Mouse (Mus musculus) cerebellum, adult (tissue): ENCODE results near the gene Cblb.

ENCODE experiments used
- ATAC-seq: cut with Nextera tagmentation; 2 replicates; pipeline ENCODE4 v1.9.2; 2017; ENCODE audit warnings: mild to moderate bottlenecking, moderate library complexity, mixed read lengths; ENCODE audit not compliant: insufficient number of reproducible peaks, low FRiP score, low TSS enrichment

Cblb gene

DNA sequence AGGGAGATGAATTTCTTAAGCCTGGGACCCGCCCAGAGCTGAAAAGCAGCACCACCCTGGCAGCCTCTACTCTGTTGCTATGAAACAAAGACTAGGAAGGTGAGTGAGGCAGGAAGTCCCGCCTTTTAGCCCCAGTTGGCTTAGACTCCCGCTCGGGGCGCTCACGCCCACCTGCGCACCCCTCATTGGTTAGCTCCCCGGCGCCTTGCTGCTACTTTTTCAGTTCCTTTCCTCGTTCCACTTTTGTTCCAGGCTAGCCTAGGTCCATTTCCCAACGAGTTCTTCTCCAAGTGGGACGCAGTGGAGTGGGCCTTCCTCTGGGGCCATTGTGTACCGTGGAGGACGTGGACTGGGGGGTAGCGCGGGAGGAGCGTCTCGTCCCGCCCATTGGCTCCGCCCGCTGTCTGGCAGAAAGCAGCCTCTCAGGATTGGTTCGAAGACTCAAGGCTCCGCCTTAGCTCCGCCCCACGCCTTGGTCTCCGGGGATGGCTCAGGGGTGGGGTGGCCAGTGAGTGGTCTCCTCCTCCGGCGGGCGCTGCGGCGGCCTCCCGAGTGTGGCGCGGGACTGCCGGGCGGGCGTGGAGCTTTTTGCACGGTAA is at the start of gene Cblb:
TSS of gene Cblb (plus strand) at position 135 of the 599 bp plus-strand sequence.
- ATAC-seq: peak; percentile 96

DNA sequence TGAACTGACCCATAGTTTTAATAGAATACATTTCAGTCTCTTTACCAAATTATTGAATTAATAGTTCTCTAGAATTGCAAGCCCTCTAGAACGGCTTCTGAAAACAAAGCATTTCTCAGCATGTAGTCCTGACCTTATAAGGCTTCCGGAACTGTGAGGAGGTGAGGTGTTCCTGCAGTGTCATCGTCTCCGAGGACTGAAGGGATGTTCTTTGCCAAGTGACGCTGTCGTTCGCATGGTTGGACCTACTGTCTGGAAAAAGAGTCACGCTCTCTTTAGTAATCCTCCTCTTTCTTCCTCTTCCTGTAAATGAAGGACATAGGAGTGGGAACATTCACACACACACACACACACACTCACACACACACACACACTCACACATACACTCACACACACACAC is 45.6 kb upstream of the Cblb start:
- ATAC-seq: peak; percentile 71; the same call in 1 of the 2 replicates

DNA sequence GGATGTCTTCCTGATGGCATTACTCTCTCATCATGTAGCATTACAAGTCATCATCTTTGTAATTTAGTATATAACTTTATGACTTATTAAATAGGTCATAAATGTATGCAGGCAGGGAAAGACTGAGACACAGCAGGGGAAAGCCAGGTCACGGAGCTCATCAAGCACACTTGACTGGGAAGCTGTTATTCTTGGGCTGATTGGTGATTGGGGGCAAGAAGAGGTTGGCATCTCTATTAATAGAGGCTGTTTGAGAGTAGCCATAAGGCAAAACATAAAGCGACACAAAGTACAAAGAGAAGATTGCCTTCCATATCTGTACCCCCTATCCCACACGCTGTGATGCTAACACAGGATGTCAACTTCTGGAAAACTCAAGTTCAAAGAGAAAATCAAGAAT is 44.8 kb upstream of the Cblb start:
- ATAC-seq: no peak

DNA sequence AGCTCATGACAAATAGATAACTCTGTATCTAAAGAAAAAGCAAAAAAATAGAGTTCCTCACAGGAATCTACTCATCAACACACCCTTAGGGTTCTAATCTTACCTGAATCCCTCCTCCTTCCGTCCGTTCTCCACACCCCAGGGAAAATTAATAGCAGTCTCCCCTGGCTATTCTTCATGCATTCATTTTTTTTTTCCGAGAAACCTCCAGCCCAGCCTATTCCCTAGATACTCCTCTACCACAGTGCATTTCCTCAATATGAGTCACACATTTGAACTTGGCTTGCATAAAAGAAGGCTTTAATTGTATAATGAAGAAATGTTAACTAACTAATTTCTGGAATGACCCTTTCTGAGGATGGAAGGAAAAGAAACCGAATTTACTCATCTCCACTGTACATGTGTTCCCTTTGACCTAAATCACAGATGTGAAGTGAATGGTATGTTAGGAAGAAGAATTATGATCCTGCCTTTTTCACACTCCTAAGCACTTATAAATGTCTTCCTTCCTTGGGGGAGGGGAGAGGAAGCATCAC is 43.9 kb upstream of the Cblb start:
- ATAC-seq: no peak

DNA sequence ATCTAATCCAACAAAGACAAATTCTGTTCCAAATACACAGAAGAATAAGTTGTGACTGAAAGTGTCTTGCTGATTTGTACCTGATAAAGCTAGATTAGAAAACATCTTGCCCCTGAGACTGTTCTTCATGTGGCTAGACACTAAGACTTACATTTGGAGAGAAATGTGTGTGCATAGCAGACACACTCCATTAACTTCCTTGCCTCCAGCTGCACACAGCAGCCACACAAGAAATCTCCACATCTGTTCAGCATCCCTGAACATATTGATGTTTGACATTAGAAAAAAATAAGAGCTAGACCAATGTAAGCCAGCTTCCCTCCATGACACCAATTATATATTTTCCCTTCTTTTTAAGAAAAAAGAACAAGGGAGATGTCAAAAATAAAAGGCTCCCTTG is 43.0 kb upstream of the Cblb start:
- ATAC-seq: no peak

DNA sequence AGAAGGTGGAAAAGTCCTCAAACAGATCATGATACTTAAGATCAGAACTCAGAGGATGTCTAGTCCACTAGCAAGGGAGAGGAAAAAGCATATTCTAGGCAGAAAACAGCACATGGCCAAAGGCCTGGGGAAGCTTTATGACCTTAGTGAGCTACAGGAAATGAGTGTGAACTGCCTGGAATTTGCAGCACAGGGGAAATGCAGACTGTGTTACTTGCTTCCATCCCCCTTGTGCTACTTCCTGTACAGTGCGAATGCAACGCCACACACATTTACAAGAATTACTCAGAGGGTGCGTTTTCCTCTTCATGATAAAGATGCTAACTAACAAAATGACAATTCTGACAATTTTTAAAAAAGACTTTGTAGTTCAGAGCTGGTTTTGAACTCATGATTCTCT is 41.8 kb upstream of the Cblb start:
- ATAC-seq: no peak

DNA sequence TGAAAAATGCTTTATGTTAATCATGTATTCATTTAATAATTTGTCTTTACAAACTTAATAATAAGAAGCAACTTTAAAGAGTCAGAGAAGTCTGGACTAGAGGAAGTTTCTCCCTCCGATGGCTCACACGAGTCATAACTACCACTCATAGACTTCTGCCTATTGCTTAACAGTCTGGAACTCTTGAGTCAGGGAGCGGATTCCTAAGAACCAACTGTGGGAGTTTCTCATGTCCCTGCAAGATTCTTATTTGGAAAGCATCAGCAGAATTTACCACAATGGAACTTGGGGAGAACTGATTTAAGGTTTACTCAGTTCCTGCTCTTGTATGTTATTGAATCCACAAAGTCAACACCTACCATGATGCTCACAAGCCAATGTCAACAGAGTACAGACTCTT is 31.0 kb upstream of the Cblb start:
- no peak for ATAC-seq

DNA sequence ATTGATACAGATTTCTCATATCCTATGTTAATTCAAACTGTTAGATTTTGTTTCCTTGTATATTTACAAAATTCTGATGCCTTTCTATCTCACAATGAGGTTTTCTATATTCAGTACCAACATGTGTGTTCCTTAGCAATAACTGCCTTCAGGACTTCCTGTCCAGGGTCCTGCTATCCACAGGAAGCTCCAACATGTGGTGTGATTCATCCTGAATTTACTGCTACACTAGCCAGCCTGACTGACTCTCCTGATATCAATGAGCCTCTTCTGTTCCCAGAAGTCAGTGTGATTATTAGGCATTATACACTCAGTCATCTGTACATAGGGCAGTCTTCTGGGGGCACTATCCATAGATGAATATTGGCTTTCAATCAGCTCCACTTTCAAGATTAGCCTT is 30.2 kb upstream of the Cblb start:
- ATAC-seq: no peak

DNA sequence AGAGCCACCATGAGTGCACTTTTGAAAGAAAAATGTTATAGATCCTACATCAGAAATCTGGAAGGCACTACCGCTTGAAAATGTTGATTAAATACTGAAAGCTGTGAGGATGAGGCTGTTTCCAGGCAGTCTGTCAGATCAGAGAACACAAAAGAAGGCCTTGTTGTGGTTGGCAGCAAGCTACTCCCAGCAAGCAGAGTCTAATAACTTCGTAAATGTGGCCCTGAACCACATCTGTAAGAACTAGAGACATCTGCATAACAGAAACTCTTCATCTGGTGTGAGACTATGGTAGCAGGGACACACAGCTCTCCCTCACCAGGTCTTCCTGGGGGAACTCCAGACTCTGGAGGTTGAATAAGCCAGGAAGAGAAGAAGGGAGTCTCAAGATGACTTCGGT is 24.0 kb upstream of the Cblb start:
- no peak for ATAC-seq

DNA sequence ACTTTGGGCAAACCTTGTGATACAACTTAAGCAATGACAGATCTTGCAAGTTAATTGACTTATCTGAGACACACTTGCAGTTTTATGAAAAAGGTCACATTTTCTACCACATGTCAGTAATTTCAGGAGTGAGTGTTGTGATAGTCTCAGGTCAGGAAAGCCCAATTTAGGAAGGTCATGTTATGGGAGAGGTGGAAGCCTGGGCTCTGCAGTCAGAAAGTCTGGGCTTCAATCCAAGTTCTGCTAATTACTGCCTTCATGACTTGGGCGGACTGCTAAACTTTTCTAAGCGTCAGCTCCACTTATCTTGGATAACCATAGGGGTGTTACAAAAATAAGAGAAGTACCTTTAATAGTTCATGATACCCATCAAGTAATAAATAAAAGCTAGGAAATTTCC is 22.6 kb upstream of the Cblb start:
- ATAC-seq: no peak

DNA sequence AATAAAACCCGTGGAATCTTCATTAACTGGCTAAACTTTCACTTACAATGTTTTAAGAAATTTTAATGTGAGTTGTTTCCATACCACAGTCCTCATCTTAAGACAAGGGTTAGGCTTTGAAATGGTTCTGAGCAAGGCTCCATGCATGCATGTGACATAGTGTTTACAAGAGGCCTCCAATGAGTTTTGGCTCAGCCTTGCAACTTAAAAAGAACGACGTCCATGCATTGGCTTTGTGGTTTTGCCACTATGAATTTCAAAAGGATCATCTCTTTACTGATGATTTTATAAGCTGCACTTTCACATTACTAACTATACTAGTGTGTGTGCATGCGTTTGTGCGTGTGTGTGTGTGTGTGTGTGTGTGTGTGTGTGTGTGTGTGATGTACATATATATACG is 21.6 kb upstream of the Cblb start:
- no peak for ATAC-seq

DNA sequence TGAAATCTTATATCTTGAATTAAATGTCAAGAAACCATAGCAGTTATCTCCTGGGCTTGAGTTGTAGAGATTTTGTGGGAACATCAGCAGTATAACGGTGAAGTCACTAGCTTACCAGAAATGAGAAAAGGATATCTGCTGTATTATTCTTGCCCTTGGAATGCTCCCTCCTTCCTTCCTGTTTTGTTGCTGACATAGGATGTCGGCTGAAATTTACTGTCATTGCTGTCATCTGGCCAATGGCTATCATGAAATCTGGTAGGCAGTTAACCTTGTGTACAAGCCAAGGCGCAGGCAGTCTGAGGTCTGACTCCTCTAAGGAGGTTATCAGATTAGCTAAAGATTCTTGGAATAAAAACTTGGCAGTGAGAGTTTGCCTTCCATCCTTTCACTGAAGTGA is 18.0 kb upstream of the Cblb start:
- no peak for ATAC-seq

DNA sequence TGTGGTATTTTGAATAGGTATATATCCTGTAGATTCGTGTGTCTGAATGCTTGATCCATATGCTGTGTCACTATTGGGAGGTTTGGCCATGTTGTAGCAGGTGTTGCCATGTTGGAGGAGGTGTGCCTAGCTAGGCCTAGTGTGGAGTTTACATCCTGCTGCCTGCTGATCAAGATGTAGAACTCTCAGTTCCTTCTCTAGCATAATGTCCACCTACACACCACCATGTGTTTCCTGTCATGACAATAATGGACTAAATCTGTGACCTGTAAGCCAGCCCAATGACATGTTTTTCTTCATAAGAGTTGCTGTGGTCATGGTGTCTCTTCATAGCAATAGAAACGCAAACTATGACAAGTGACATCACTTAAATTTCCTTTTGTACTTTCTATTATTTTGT is 17.2 kb upstream of the Cblb start:
- no peak for ATAC-seq

DNA sequence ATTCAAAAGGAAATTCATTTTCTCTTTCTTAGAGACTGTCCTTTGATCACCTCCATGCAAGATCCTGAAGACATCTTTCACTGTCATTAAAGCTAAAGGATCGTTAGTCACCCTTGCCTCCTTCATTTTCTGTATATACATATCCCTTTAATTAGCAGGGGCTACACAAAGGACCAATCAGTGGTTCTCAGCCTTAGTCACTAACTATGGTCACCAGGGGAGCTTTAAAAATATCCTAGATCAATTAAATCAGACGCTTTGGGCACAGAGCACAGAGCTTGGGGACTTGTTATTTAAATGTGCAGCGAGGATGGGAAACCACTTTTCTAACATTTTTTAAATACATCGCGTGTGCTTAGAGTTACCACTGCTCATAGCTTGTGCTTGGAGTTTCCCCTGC is 7.6 kb upstream of the Cblb start:
- ATAC-seq: no peak

DNA sequence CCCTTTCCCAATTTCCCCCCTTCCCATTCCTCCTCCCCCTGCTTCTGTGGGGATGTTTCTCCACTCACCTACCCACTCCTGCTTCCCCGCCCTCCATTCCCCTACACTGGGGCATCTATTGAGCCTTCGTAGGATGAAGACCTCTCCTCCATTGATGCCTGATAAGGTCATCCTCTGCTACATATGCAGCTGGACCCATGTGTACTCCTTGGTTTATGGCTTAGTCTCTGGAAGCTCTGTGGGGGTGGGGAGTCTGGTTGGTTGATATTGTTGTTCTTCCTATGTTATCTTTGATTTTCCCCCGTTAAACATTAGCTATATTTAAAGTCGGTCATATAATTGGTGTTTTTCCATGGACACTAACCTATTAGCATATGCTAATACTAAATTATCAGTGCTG is 3.7 kb upstream of the Cblb start:
- ATAC-seq: no peak

DNA sequence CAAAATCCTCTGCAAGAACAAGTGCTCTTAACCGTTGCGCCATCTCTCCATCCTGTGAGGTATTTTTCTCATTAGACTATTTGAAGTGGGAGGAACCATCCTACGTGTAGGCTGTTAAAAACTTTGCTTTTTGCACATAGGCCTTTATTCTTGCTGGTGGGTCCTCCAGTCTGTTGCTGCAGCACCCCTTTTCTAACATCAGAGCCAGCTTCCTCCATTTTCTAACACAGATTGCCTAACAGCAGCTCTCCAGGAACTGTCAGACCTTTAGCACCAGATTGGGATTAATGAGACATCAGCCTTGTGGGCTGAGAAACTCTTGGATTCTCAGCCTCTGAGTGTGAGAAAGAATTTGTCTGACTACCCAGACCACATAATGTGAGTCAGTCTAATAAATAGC is 2.0 kb upstream of the Cblb start:
- ATAC-seq: no peak

DNA sequence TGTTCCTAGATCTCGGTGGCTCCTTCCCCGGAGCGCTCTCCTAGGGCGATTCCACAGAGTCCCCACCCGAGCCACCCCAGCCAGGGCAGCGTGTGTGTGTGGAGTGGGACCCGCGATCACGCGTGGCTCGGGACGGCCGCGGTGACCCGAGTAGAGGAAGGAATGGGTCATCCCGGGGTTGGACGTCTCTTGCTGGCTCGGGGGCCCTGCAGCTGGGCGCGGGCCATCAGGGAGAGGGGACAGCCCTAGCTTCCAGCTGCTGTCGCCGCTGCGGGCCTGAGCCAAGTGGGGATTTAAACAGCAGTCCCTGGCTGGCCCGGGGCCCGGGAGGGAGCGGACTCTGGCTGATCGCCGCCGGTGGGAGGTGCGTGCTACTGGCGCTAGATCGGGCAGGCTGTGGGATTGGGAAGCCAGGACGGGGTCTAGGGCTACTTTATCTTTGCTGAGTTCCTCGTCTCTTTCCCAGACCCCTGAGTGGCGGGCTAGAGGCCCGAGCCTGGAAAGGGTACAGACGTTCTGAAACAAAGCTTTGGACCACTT is 757 bp downstream of the Cblb start:
- ATAC-seq: peak; percentile 47

DNA sequence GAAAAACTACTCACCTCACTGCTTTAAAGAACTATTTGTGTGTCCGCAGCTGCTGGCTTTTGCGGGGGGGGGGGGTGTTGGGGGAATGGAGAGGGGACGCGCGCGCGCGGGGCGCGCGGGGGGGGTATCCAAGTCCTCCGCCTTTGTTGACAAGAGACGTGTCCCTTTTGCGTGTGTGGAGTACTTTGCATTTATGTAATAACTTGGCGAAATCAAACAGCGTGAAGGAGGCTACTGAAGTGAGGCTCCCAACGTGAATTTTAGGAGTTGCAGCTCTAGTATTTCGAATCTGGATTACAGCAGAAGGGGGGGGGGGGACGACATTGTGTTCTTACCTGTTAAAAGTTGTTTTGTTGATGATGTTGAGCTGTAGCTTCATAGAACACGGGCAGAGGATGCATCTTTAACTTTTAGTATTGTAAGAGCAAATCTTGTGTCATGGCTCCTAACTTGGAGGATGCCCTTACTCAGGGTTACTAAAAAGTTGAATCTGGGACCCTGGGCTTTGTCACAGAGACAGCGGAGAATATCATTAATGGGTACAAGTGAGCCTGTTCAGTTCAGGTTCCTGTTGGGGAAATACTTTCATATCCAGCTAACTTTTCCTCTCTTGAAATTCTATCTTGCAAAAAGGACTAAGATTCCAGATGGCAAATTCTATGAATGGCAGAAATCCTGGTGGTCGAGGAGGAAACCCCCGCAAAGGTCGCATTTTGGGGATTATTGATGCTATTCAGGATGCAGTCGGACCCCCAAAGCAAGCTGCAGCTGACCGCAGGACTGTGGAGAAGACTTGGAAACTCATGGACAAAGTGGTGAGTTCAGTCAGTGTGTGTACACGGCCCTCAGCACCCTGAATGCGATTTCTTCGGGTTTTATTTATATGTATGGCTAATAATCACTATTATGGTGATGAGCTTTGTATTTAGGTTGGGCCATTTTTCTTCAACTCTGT is 1.6 kb downstream of the Cblb start:
- no peak for ATAC-seq

DNA sequence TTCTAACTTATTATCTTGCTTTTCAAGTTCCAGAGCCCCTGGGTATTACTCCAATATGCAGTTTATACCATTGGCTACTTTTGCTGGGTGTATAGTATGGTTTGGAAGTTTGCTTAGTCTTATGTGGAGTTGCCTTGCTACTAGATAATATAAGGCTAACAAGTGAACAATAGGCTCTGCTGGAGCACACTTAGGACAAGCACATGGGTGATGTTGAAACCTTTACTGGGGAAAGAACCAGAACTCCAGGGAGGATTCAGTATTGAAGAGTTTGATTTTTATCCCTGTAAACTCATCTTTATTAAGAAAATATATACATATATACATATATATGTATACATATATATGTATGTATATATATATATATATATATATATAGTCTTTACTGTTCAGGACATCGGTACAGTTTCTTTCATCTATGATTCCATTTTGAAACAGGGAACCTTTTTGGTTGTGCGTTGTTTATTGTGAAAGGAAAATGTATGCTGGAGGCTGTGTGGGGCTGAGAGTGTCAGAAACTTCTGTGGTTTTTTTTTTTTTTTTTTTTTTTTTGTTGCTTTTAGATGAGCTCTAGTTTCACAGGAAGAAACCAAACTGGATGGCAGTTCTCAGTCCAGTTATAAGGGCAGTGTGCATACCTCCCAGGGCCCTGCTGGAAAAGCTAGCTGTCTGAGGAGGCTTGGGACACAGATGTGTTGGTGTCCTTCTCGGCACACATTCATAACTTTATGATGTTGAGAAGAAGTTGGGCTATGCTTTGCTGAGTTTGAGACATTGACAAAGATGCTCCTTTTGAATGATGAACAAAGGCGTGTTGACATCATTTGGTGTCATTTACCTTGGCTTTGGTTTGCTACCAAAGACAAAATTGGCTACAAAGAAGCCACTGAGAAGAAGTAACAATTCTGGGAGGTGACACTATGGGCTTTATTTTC is 2.6 kb downstream of the Cblb start:
- ATAC-seq: no peak

DNA sequence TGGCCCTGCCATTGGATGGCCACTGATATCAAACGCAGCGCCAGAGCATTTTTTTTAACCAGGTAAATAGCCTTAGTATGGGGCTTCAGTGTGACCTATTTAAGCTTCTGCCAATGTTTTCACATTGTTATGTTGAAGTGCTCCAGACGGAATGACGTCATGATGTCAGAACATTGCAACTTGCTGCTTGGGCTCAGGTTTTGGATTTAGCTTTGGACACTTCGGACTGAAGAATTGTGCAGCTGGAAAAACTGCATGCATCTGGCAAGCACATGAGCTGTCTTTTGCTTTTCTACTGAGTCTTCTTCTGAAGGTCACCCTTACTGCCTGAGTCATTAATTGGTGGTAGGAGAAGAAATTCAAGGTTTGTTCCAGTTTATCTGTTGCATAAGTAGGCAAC is 3.3 kb downstream of the Cblb start:
- no peak for ATAC-seq
